23 mouse cellular contexts compared by ENCODE assay signal in genomic region chr11:31736086-31736485, GRCm38 (mm10).
A peak's percentile ranks its signal among the peaks of the same experiment; 100 is the strongest.
DNase-seq lines count a peak whose midpoint lies in the region; ATAC-seq and TF ChIP-seq lines count a peak whose summit lies in the region.
"Had no signal": no experiment of that assay in that cellular context is flagged by ENCODE, and none has a peak within 500 bp of the region (broad histone marks: within the 10 kb centered on the region; RNA-seq: fewer than 3 reads in every experiment).

No protein-coding gene starts in this region.

- ATAC-seq in heart, embryonic 16.5 days (replicated peaks; ENCODE audit: extremely low read depth, insufficient read depth, low FRiP score): 0 out of 2 replicates have a peak, but pooled peaks have one; percentile 23
- no peak for ATAC-seq in kidney, embryonic 14.5 days (ENCODE audit: low FRiP score, low TSS enrichment)
- ATAC-seq: forebrain, postnatal 0 days had no signal

- H3K4me3 ChIP-seq in heart, embryonic 16.5 days (ENCODE audit: low read length): no peak overlapping the region
- no peak overlapping the region for H3K4me3 ChIP-seq in CH12.LX (replicated peaks in 1 of 3; ENCODE audit: low read depth in 2 of 3, low read length in 2 of 3, poor library complexity in 1 of 3)
- no peak overlapping the region for H3K4me3 ChIP-seq in macrophage (ENCODE audit: inconsistent target)
- H3K4me3 ChIP-seq in kidney, embryonic 14.5 days (ENCODE audit: low read length): no peak overlapping the region
- H3K4me3 ChIP-seq: forebrain, embryonic 10.5 days; gastrocnemius, adult 2 months; hindbrain, embryonic 13.5 days; left cerebral cortex, adult 2 months; limb, embryonic 10.5 days; liver, embryonic 13.5 days; lung, embryonic 15.5 days; stomach, embryonic 15.5 days had no signal

- no peak overlapping the region for H3K9ac ChIP-seq in heart, embryonic 16.5 days (ENCODE audit: low read length)
- no peak overlapping the region for H3K9ac ChIP-seq in CH12.LX (ENCODE audit: insufficient read depth, low read depth)
- no peak overlapping the region for H3K9ac ChIP-seq in kidney, embryonic 14.5 days (ENCODE audit: low read depth, low read length)
- H3K9ac ChIP-seq: forebrain, postnatal 0 days; hindbrain, embryonic 13.5 days; liver, embryonic 13.5 days; lung, embryonic 15.5 days; stomach, embryonic 15.5 days had no signal

- intact Hi-C loops in heart, postnatal 14 days (cut with DNase I): no loop called here

- no peak overlapping the region for H3K27ac ChIP-seq in heart, embryonic 16.5 days (ENCODE audit: low read length)
- H3K27ac ChIP-seq in CH12.LX (ENCODE audit: insufficient read depth, low read depth) (no peak overlapping the region), macrophage (peak overlapping the region; percentile 91)
- H3K27ac ChIP-seq in kidney, embryonic 14.5 days (ENCODE audit: low read depth, low read length): no peak overlapping the region
- H3K27ac ChIP-seq: forebrain, embryonic 10.5 days; hindbrain, embryonic 13.5 days; left cerebral cortex, adult 2 months; limb, embryonic 10.5 days; liver, embryonic 13.5 days; lung, embryonic 15.5 days; stomach, embryonic 15.5 days had no signal

- dilution Hi-C loops in CH12.LX (cut with MboI; ENCODE audit: extremely low pct_ligation_motif_present, extremely low pct_unique_long_range_greater_than_20kb, low sequenced_read_pairs): no loop called here

- in situ Hi-C loops in CH12.LX (cut with MboI; ENCODE audit: low pct_ligation_motif_present, low pct_unique_long_range_greater_than_20kb, low sequenced_read_pairs): no loop called here

- TF ChIP-seq EP300 in CH12.LX (IDR thresholded peaks at IDR 0.05; ENCODE audit: low read length): no peak; the same call in 1 of the 2 replicates

- TF ChIP-seq CTCF in CH12.LX (conservative IDR thresholded peaks at IDR 0.05 in 1 of 2, IDR thresholded peaks at IDR 0.05 in 1 of 2; ENCODE audit: low read depth in 2 of 2, low read length in 2 of 2): no peak

- no peak for DNase-seq in heart, postnatal 14 days
- DNase-seq in CH12.LX (ENCODE audit: extremely low read depth) (peak; percentile 77), MEL-GATA-1-ER (ENCODE audit: extremely low read depth, low read depth) (peak; percentile 62)
- no peak for DNase-seq in gastrocnemius, adult 18-20 months (ENCODE audit: low spot score)
- no peak for DNase-seq in spleen, adult 12 weeks (ENCODE audit: low spot score)
- DNase-seq: cerebellum, adult 11 months; cerebellum, postnatal 10 days; forebrain, postnatal 0 days; gastrocnemius, adult 2 months; kidney, adult 8-10 months; kidney, postnatal 25 days; liver, embryonic 13.5 days; midbrain, embryonic 14.5 days; right cerebral cortex, postnatal 14 days had no signal

- H3K79me2 ChIP-seq in CH12.LX (replicated peaks; ENCODE audit: control insufficient read depth, extremely low read depth, insufficient read depth, poor library complexity, severe bottlenecking) (no peaks in the 10 kb centered on the region), macrophage (ENCODE audit: inconsistent target) (no peaks in the 10 kb centered on the region)

- no peaks in the 10 kb centered on the region for H3K9me3 ChIP-seq in heart, embryonic 16.5 days (replicated peaks; ENCODE audit: control insufficient read depth, low read length)
- no peaks in the 10 kb centered on the region for H3K9me3 ChIP-seq in CH12.LX (replicated peaks; ENCODE audit: low read length)
- no peaks in the 10 kb centered on the region for H3K9me3 ChIP-seq in kidney, embryonic 14.5 days (ENCODE audit: control insufficient read depth, low read length)
- H3K9me3 ChIP-seq: forebrain, embryonic 10.5 days; hindbrain, embryonic 13.5 days; limb, embryonic 10.5 days; liver, embryonic 13.5 days; lung, embryonic 15.5 days; stomach, embryonic 15.5 days had no signal

- TF ChIP-seq RAD21 in CH12.LX (IDR thresholded peaks at IDR 0.05; ENCODE audit: low read depth, low read length): no peak

- H3K4me2 ChIP-seq in heart, embryonic 16.5 days (ENCODE audit: low read depth, low read length): no peak overlapping the region
- no peak overlapping the region for H3K4me2 ChIP-seq in CH12.LX (ENCODE audit: insufficient read depth, low read depth, poor library complexity, severe bottlenecking)
- no peak overlapping the region for H3K4me2 ChIP-seq in kidney, embryonic 14.5 days (replicated peaks; ENCODE audit: low read depth, low read length)
- H3K4me2 ChIP-seq: hindbrain, embryonic 13.5 days; liver, embryonic 13.5 days; lung, embryonic 15.5 days; stomach, embryonic 15.5 days had no signal

- H3K4me1 ChIP-seq in heart, embryonic 16.5 days (ENCODE audit: control insufficient read depth, insufficient read depth, low read length): peaks cover 32% of the 10 kb centered on the region
- peaks cover 40 to 69% of the 10 kb centered on the region in 2 experiments for H3K4me1 ChIP-seq in CH12.LX (ENCODE audit: control insufficient read depth in 1 of 2, insufficient read depth in 2 of 2)
- H3K4me1 ChIP-seq in kidney, embryonic 14.5 days (ENCODE audit: control insufficient read depth, insufficient read depth, low read length): peaks cover 2% of the 10 kb centered on the region; the same call in 1 of the 2 replicates

- no peaks in the 10 kb centered on the region for H3K36me3 ChIP-seq in heart, embryonic 16.5 days (ENCODE audit: control insufficient read depth, insufficient read depth)
- H3K36me3 ChIP-seq in CH12.LX (replicated peaks in 1 of 2; ENCODE audit: control insufficient read depth in 1 of 2, insufficient read depth in 1 of 2, low read length in 1 of 2): no peaks in the 10 kb centered on the region
- no peaks in the 10 kb centered on the region for H3K36me3 ChIP-seq in macrophage (ENCODE audit: inconsistent target)
- no peaks in the 10 kb centered on the region for H3K36me3 ChIP-seq in kidney, embryonic 14.5 days (ENCODE audit: control insufficient read depth, insufficient read depth, low read length)
- H3K36me3 ChIP-seq: forebrain, embryonic 10.5 days; hindbrain, embryonic 13.5 days; limb, embryonic 10.5 days; liver, embryonic 13.5 days; lung, embryonic 15.5 days; stomach, embryonic 15.5 days had no signal

- no peak for TF ChIP-seq POLR2A in CH12.LX (IDR thresholded peaks at IDR 0.05; ENCODE audit: low read depth, low read length)

- no peaks in the 10 kb centered on the region for H3K27me3 ChIP-seq in heart, embryonic 16.5 days (ENCODE audit: control insufficient read depth, insufficient read depth, low read length)
- no peaks in the 10 kb centered on the region for H3K27me3 ChIP-seq in CH12.LX (replicated peaks)
- no peaks in the 10 kb centered on the region for H3K27me3 ChIP-seq in kidney, embryonic 14.5 days (ENCODE audit: control insufficient read depth, insufficient read depth, low read length)
- H3K27me3 ChIP-seq: hindbrain, embryonic 13.5 days; lung, embryonic 15.5 days; stomach, embryonic 15.5 days had no signal

TF ChIP-seq in CH12.LX, 34 proteins besides CTCF, POLR2A, EP300 and RAD21:
- TF ChIP-seq ETS1 (conservative IDR thresholded peaks at IDR 0.05; ENCODE audit: low read depth, low read length) (peak; percentile 61), MEF2A (IDR thresholded peaks at IDR 0.05; ENCODE audit: borderline replicate concordance, low read depth, low read length) (peak; percentile 76; the same call in 1 of the 2 replicates), E2F4 (IDR thresholded peaks at IDR 0.05; ENCODE audit: insufficient replicate concordance, low read depth, low read length) (no peak), ELF1 (IDR thresholded peaks at IDR 0.05; ENCODE audit: low read depth, low read length) (peak; percentile 33; the same call in 1 of the 2 replicates), MAFK (IDR thresholded peaks at IDR 0.05; ENCODE audit: insufficient replicate concordance, low read length) (no peak)

Comparison
In these comparisons a context has a peak if more than half of its experiments do, and no peak if none do; other contexts are left out.
1. DNase-seq: peak in CH12.LX (single experiment) and MEL-GATA-1-ER (single experiment); none in heart, postnatal 14 days (0 of 2), gastrocnemius, adult 18-20 months (single experiment) and spleen, adult 12 weeks (single experiment).